Mouse (Mus musculus) bone marrow, adult 2 months (tissue): ENCODE measurements around the gene Nfkbia. TPM values are rescaled to one million over a fixed set of nuclear protein-coding genes. Genes with fewer than 3 reads are reported as not detected.
A peak's percentile ranks its signal among the peaks of the same experiment; 100 is the strongest.

Experiments
- H3K27ac ChIP-seq: fragments of 200-500 bp; 2 replicates; pipeline ENCODE4 v1.5.1; 2012; ENCODE audit warnings: low read depth, mild to moderate bottlenecking, control low read depth, inconsistent platforms, low read length; ENCODE audit not compliant: control insufficient read depth, poor library complexity, insufficient read depth
- H3K4me1 ChIP-seq: fragments of 200-500 bp; 2 replicates; pipeline ENCODE4 v1.6.1; 2011; ENCODE audit warnings: low read length; ENCODE audit not compliant: control insufficient read depth, insufficient read depth
- H3K4me3 ChIP-seq: fragments of 200-500 bp; replicated peaks from 2 replicates; pipeline ENCODE3; 2011; ENCODE audit warnings: mild to moderate bottlenecking, low read depth, low read length, control low read depth; ENCODE audit not compliant: control insufficient read depth
- CTCF ChIP-seq: fragments of 200-500 bp; IDR thresholded peaks from 2 replicates; pipeline ENCODE4 v1.5.1; 2011; ENCODE audit warnings: low read length, control low read depth; ENCODE audit not compliant: control insufficient read depth, insufficient read depth
- POLR2A ChIP-seq: fragments of 200-500 bp; IDR thresholded peaks from 2 replicates; pipeline ENCODE4 v1.6.1; 2011; ENCODE audit warnings: low read depth, mild to moderate bottlenecking, control low read depth, low read length, borderline replicate concordance; ENCODE audit not compliant: control insufficient read depth
- WGBS: fragments of 180-500 bp; shearing (Covaris S2); methylation state at CpG from one replicate; pipeline ENCODE4 v1.1.7; 2018; 5-methylcytosine and 5-hydroxymethylcytosine counted together
- polyA plus RNA-seq: library from polyadenylated mRNA; stranded (reverse); fragments of >200 nt; gene quantifications from 2 replicates; pipeline ENCODE4 v1.2.4, GENCODE M21; 2011; ENCODE audit warnings: low replicate concordance; ENCODE audit not compliant: missing spikeins, insufficient read depth, insufficient read length

The Nfkbia gene
- polyA plus RNA-seq, 1 experiment, result 91.0 TPM

DNA sequence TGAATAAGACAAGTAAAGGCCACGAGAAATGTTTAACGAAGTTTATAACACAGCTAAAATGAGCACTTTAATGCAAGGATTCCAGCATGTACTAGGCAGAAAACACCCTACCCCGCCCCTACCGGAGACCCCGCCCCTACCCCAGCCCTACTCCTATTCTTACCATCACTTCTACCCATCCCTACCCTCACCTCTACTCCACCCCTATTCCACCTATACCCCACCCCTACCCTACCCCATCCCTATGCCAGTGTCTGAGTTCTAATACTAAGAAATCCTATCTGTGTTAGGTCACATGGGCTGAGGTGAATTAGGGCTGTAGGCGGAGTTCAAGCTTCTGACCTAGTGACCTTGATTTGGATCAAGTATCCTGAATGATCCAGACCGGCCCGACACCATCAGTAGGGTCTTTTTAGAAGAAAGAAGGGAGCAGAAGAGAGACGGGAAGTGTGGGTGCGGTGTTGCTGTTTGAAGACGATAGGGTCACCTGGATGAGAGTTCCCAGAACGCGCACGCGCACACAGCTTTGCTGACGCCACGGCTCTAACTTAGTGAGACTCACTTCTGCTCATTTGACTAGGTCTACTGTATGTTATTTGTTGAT lies 15.0 kb upstream of the Nfkbia start:
- WGBS, result 88% methylated on average over 17 of the region's 17 CpGs
- TF ChIP-seq POLR2A, result no peak
- no peak for TF ChIP-seq CTCF
- Histone ChIP-seq H3K4me1 (no peaks in the 10 kb centered on the region), H3K4me3 (no peak overlapping the region), H3K27ac (no peak overlapping the region)

DNA sequence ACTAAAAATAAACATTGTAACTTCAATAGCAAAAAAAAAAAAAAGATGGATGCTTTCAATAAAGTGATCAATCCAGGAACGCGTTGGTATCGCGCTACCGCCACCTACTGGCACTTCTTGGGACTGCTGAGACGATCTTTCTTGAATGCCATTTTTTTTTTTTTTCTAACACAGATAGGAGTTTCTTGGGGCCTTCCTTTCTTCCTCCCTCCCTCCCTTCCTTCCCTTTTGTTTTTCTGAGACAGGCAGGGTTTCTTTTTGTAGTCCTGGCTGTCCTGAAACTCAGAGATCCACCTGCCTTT lies 13.5 kb upstream of the Nfkbia start:
- H3K27ac ChIP-seq, result no peak overlapping the region
- no peaks in the 10 kb centered on the region for H3K4me1 ChIP-seq
- under 1% methylated on average over 6 of the region's 6 CpGs for WGBS
- no peak for TF ChIP-seq POLR2A
- peak; percentile 86 for TF ChIP-seq CTCF
- H3K4me3 ChIP-seq, result no peak overlapping the region

DNA sequence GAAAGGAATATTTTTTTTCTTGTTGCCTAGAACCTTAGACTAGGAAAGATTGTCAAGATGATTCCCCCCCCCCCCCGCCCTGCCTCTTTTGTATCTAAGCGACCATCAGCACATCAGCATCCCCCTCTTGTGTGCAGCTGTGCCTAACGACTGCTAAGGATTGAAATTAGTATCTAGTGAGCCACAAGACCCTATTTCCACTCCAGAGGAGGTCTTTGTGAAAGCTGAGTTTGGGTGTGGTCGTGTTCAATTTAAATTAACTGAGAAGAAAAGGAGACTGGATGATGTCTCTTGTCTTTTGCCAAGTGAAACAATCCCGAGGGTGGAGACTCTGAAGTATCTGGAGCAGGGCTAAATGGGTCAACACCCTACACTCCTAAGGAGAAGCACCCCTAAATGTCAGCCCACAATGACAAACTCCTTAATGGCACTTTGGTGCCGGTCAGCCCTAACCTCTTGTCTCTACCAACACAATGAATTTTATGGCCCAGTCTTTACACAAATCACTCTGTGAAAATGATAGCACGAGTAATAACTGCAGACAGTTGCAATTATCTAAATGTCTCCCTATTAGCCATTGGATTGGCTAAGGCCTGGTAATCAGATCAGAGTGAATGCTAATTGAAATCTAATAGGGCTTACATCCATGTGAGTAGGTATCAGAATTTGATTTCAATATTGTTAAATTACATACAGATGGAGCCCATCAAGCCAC lies 13.0 kb upstream of the Nfkbia start:
- H3K4me1 ChIP-seq, result no peaks in the 10 kb centered on the region
- TF ChIP-seq CTCF, result no peak
- TF ChIP-seq POLR2A, result no peak
- H3K27ac ChIP-seq, result no peak overlapping the region
- H3K4me3 ChIP-seq, result no peak overlapping the region
- 66% methylated on average over 7 of the region's 7 CpGs for WGBS

DNA sequence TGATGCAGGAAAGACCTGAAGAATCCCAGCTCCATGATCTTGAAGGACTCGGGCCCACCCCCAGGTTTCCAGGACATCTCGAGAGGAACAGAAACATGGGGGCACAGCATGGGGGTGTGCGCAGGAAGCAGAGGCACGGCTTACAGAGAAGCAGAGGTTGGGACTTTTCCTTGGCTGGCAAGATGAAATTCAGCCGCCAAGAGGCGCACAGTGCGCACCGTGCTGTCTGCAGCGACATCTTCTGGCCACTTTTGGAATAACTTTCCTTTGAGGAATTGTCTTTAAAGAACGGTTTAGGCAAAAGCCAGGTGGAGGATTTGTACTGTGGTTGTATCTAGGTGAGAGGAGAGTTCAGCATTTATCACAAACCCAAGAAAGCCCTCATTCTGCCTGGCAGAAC lies 6.6 kb upstream of the Nfkbia start:
- TF ChIP-seq POLR2A, result no peak
- peak; percentile 99 for TF ChIP-seq CTCF
- Histone ChIP-seq H3K27ac (no peak overlapping the region), H3K4me3 (no peak overlapping the region), H3K4me1 (peaks cover 7% of the 10 kb centered on the region; the same call in 1 of the 2 replicates)
- WGBS, result under 1% methylated on average over 10 of the region's 10 CpGs

DNA sequence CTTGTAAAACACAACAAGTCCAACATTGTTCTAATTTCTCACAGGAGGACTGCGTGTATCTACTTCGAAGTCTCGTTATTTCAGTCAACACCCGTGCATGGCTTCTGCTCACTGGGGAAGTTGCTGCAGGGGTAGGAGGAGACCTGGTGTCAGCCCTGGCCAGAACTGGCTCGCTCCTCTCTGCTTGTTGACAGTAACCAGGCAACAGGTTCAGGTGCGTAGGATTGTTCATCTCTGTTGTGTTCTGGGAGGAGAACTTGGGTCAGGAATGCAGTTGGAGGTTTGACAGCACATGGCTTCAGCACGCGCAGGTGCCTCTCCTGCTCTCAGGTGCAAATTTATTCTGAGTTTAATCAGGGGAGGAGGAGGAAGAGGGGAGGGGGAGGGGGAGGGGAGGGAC lies 5.3 kb upstream of the Nfkbia start:
- no peak for TF ChIP-seq CTCF
- no peak for TF ChIP-seq POLR2A
- H3K27ac ChIP-seq, result no peak overlapping the region
- 62% methylated on average over 8 of the region's 8 CpGs for WGBS
- H3K4me3 ChIP-seq, result no peak overlapping the region
- H3K4me1 ChIP-seq, result peaks cover 7% of the 10 kb centered on the region; the same call in 1 of the 2 replicates

DNA sequence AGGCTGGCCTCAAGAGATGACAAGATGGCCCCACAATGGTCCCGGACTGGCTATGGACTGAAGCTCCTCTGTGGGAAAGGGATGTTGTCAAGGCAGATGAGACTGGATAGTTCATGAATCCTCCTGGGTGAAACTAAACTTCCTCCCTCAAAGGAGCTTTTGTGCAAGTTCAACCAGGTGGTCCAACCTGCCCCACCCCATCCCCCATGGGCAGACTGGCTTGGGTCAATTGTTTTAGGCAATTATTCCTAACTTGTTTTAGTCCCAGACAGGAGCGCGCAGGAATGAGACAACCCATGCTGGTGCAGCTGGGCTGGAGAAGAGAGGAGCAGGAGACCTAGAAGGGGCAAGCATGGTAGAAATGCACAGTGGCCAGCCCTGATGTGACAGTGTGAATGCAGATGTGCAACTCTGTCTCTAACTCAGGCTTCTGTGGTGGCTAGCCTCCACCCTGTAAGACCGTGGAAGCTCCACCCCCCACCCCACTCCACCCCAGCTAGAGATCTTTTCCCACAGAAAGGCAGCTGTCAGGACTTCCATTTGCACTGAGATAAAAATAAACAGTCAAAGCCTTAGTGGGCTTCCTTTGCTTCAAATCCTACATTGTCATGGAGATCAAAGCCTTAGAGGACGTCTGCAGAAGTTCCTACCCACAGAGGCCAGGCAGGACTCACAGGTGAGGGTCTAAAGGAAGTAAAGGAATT lies 3.6 kb upstream of the Nfkbia start:
- peaks cover 7% of the 10 kb centered on the region; the same call in 1 of the 2 replicates for H3K4me1 ChIP-seq
- peak overlapping the region; percentile 6; the same call in 1 of the 2 replicates for H3K27ac ChIP-seq
- TF ChIP-seq CTCF, result no peak
- no peak for TF ChIP-seq POLR2A
- H3K4me3 ChIP-seq, result no peak overlapping the region
- WGBS, result 56% methylated on average over 5 of the region's 5 CpGs

DNA sequence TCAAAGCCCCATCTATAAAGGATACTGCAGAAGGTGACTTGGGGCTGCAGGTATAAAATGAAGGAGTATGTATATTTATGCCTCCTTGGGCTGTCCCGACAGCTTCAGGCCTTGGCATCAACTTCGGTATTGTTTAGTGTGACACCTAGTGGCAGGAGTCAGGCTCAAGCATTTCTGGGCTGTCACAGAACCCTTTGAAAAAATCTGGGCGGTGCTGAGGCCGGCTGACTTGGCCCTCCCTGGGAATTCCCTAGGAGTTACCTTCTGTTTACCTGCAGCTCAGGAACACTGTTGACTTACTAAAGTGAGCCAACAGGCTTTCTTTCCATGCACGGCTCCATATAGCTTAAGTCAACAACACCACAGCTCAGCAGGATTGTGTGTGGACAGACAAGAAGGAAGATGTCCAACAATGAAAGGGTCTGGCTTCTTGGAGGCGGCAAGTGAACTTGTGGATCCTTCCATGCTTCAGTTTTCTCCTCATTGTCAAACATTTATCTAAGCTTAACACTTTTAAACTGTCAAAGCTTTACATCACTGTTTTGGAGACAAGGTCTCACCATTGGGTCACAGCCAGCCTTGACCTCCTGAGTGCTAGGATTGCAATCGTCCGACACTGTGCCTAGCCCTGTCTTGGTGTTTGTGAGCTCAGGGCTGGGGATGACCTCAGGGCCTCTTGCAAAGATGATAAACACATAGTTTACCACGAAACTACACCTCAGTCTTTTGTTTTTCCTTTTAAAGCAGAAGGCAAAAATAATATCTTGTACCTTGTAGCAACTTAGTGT lies 2.9 kb upstream of the Nfkbia start:
- 32% methylated on average over 9 of the region's 9 CpGs for WGBS
- Histone ChIP-seq H3K4me1 (peaks cover 7% of the 10 kb centered on the region; the same call in 1 of the 2 replicates), H3K4me3 (no peak overlapping the region), H3K27ac (peak overlapping the region; percentile 6; the same call in 1 of the 2 replicates)
- no peak for TF ChIP-seq POLR2A
- TF ChIP-seq CTCF, result peak; percentile 74
